Mouse (Mus musculus) C2C12 (cell line): ENCODE data around the gene Apod. TPM values are rescaled to one million over a fixed set of nuclear protein-coding genes. Genes with fewer than 3 reads are reported as not detected.
"Not testable (repeated sequence)": the region's sequence is repeated elsewhere in the genome, so short reads cannot be mapped to it uniquely, and the experiment has no call there.

Source experiments
- H3K27me3 ChIP-seq: one replicate; pipeline ENCODE4 v1.6.1; 2011; ENCODE audit not compliant: control insufficient read depth, insufficient read depth, insufficient read length
- H3K36me3 ChIP-seq: one replicate; pipeline ENCODE4 v1.6.1; 2011; ENCODE audit not compliant: control insufficient read depth, insufficient read depth
- H3K4me3 ChIP-seq: one replicate; pipeline ENCODE4 v1.5.1; 2011; ENCODE audit warnings: mild to moderate bottlenecking, control low read depth; ENCODE audit not compliant: poor library complexity, insufficient read depth, severe bottlenecking
- H3K79me2 ChIP-seq: one replicate; pipeline ENCODE4 v1.6.1; 2011; ENCODE audit not compliant: control insufficient read depth, insufficient read depth
- H3K79me3 ChIP-seq: one replicate; pipeline ENCODE4 v1.6.1; 2011; ENCODE audit warnings: low read depth, control low read depth
- H3ac ChIP-seq: one replicate; pipeline ENCODE3; 2011; ENCODE audit warnings: low read depth; ENCODE audit not compliant: control insufficient read depth, insufficient read length
- CEBPB ChIP-seq: IDR thresholded peaks from one replicate; pipeline ENCODE4 v1.6.1; 2011; ENCODE audit warnings: low read depth, mild to moderate bottlenecking, control low read depth, moderate library complexity
- CTCF ChIP-seq: IDR thresholded peaks from one replicate; pipeline ENCODE4 v1.5.1; 2011; ENCODE audit not compliant: control insufficient read depth, insufficient read depth, insufficient read length
- FOSL1 ChIP-seq: IDR thresholded peaks from one replicate; pipeline ENCODE4 v1.8.0; 2011; ENCODE audit warnings: mild to moderate bottlenecking, low read length; ENCODE audit not compliant: poor library complexity, insufficient read depth, severe bottlenecking
- MAX ChIP-seq: IDR thresholded peaks from one replicate; pipeline ENCODE4 v1.6.1; 2011; ENCODE audit warnings: mild to moderate bottlenecking, control low read depth
- MYOD1 ChIP-seq: IDR thresholded peaks from one replicate; pipeline ENCODE4 v1.6.1; 2011; ENCODE audit warnings: low read depth; ENCODE audit not compliant: control insufficient read depth, insufficient read length
- MYOG ChIP-seq: IDR thresholded peaks from one replicate; pipeline ENCODE4 v1.6.1; 2011; ENCODE audit not compliant: control insufficient read depth, insufficient read length; ENCODE audit errors: extremely low read depth
- USF1 ChIP-seq: IDR thresholded peaks from one replicate; pipeline ENCODE4 v1.6.1; 2011; ENCODE audit warnings: low read depth, mild to moderate bottlenecking, control low read depth, moderate library complexity
- polyA plus RNA-seq: library from polyadenylated mRNA; unstranded; fragments of >200 nt; fragmentation: generic; extraction: Trizol; gene quantifications from one replicate; pipeline ENCODE4 v1.2.1, GENCODE M21; 2012; ENCODE audit warnings: missing spikeins

Apod gene
- polyA plus RNA-seq, 1 experiment = 0.07 TPM

- no peaks in the 10 kb centered on the region for H3K79me3 ChIP-seq
- no peak overlapping the region for H3K4me3 ChIP-seq
- H3K36me3 ChIP-seq = no peaks in the 10 kb centered on the region
- H3K27me3 ChIP-seq = no peaks in the 10 kb centered on the region
- no peak overlapping the region for H3ac ChIP-seq
- TF ChIP-seq CTCF = no peak
- TF ChIP-seq MAX = no peak
- no peak for TF ChIP-seq MYOD1
- TF ChIP-seq FOSL1 = no peak
- no peak for TF ChIP-seq MYOG
- no peak for TF ChIP-seq USF1
- TF ChIP-seq CEBPB = no peak
- H3K79me2 ChIP-seq = no peaks in the 10 kb centered on the region
Observed at GRCm38 (mm10) chr16:31327430-31327829, 12.8 kb upstream of the Apod start.

GRCm38 (mm10) chr16:31326679-31327078, 12.1 kb upstream of the Apod start:
- Histone ChIP-seq H3ac (no peak overlapping the region), H3K79me3 (no peaks in the 10 kb centered on the region), H3K36me3 (no peaks in the 10 kb centered on the region), H3K4me3 (no peak overlapping the region), H3K79me2 (no peaks in the 10 kb centered on the region), H3K27me3 (no peaks in the 10 kb centered on the region)
- TF ChIP-seq USF1 = no peak
- TF ChIP-seq CEBPB = no peak
- no peak for TF ChIP-seq FOSL1
- no peak for TF ChIP-seq MYOD1
- TF ChIP-seq MAX = no peak
- no peak for TF ChIP-seq MYOG
- no peak for TF ChIP-seq CTCF

- H3K4me3 ChIP-seq = no peak overlapping the region
- H3K27me3 ChIP-seq = no peaks in the 10 kb centered on the region
- H3K79me3 ChIP-seq = no peaks in the 10 kb centered on the region
- TF ChIP-seq MYOG (no peak), USF1 (no peak)
- H3ac ChIP-seq = no peak overlapping the region
- no peaks in the 10 kb centered on the region for H3K79me2 ChIP-seq
- H3K36me3 ChIP-seq = no peaks in the 10 kb centered on the region
Observed at GRCm38 (mm10) chr16:31325966-31326365, 11.4 kb upstream of the Apod start.

GRCm38 (mm10) chr16:31325120-31325519, 10.5 kb upstream of the Apod start:
- H3K27me3 ChIP-seq = no peaks in the 10 kb centered on the region
- H3K4me3 ChIP-seq = no peak overlapping the region
- H3ac ChIP-seq = no peak overlapping the region
- no peaks in the 10 kb centered on the region for H3K36me3 ChIP-seq
- H3K79me2 ChIP-seq = no peaks in the 10 kb centered on the region
- TF ChIP-seq CEBPB = no peak
- H3K79me3 ChIP-seq = no peaks in the 10 kb centered on the region

GRCm38 (mm10) chr16:31321501-31321900, 6.9 kb upstream of the Apod start:
- Histone ChIP-seq H3K79me2 (no peaks in the 10 kb centered on the region), H3K36me3 (no peaks in the 10 kb centered on the region), H3ac (no peak overlapping the region), H3K4me3 (no peak overlapping the region), H3K79me3 (no peaks in the 10 kb centered on the region), H3K27me3 (no peaks in the 10 kb centered on the region)
- TF ChIP-seq USF1 = no peak
- no peak for TF ChIP-seq MYOG
- no peak for TF ChIP-seq CTCF
- TF ChIP-seq MAX = no peak

- H3K79me3 ChIP-seq = no peaks in the 10 kb centered on the region
- H3K36me3 ChIP-seq = no peaks in the 10 kb centered on the region
- TF ChIP-seq CEBPB (no peak), MAX (no peak), CTCF (no peak), MYOG (no peak)
- no peak overlapping the region for H3ac ChIP-seq
- no peak overlapping the region for H3K4me3 ChIP-seq
- no peaks in the 10 kb centered on the region for H3K27me3 ChIP-seq
- H3K79me2 ChIP-seq = no peaks in the 10 kb centered on the region
Observed at GRCm38 (mm10) chr16:31320954-31321353, 6.3 kb upstream of the Apod start.

GRCm38 (mm10) chr16:31319723-31320122, 5.1 kb upstream of the Apod start:
- not testable (repeated sequence) for H3K4me3 ChIP-seq

More at GRCm38 (mm10) chr16:31319723-31320122, 5.1 kb upstream of the Apod start:
- H3K79me2 ChIP-seq, H3K79me3 ChIP-seq, H3K36me3 ChIP-seq, H3ac ChIP-seq, H3K27me3 ChIP-seq: not testable (repeated sequence)
